Mouse (Mus musculus) CD4-positive helper T cell, adult 2 months (primary cell): Measurements from ENCODE around the gene Nt5c2.
A peak's percentile ranks its signal among the peaks of the same experiment; 100 is the strongest.

ENCODE experiments used
- DNase-seq: peaks from one replicate; pipeline ENCODE4 v3.0.0-alpha.2; 2012; ENCODE audit warnings: low read depth, missing footprints, low spot score

The Nt5c2 gene

GRCm38 (mm10) chr19:47014447-47015381, at the start of gene Nt5c2, which contains the start of gene Ina:
TSS of gene Nt5c2 (minus strand) at chr19:47015153.
TSS of gene Ina (plus strand) at chr19:47014698.
- DNase-seq, result peak; percentile 32

DNA sequence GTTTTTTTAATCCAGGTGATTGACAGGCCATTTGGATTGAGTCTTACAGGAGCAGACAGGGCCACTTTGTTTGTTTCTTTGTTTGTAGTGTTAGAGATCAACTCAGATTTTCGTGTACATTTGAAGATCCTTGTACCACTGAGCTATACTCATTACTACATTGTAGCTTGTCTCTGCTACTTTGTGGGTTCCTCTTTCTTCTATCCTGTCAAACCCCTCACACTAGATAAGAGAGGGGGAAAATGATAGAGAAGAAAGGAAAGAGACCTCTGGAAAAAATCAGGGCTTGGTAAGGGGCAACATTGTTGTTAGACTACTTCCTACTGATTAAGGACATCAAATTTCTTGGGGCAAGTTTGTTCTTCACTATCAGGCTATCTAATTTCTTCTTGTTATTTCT, 42.7 kb upstream of the Nt5c2 start:
- no peak for DNase-seq

DNA sequence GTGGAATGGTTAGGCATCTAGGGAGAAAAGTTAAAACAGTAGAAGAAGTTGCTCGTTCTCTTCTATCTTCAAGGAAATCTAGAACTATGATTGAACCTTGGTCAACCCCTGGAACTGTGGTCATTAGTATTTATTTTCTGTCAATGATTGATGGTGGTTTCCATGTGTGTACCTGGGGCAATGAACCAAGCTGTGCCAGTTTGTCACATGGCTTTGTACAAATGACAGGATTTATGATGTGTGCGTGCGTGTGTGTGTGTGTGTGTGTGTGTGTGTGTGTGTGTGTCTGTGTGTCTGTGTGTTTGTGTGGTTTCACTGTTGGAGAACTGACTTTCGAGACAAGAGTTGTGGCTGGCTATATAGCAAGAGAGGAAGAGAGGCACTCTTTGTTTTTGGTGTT, 38.5 kb upstream of the Nt5c2 start:
- DNase-seq, result no peak

GRCm38 (mm10) chr19:47052927-47053326, 38.0 kb upstream of the Nt5c2 start:
- no peak for DNase-seq

DNA sequence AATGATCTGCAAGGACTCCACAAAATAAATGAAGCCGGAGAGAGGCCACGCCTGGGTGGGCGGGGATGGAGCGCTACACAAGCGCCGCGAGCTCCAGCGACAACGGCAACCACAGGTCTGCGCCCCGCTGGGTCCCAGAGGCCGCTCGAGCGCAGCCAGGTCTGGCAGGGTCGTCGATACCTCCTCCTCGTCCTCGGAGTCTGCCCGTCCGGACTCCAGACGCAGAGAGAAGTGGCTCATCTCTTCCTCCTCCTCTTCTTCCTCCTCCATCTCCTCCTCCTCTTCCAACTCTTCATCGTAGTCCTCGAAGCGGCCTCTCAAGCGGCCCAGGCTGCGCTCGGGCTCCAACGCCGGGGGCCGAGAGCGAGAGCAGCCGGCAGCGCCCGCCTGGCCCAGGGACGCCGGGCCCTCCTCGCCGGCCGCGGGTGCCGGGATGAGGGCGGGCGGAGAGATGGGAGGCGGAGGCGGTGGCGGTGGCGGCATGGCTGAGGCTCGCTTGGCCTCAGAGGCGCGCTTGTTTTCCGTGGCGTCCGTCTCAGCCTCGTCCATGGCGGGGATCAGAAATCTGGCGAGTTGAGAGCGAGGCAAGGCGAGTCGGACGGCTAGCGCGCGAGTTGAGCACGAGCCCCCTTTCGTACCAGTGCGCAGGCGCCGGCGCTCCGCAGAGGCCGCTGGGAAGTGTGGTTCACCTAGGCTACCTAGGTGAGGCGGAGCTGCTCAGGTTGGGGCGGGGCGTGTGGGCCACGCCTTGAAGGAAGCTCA, 35.5 kb upstream of the Nt5c2 start, which contains the start of gene Pcgf6:
Gene Pcgf6, minus strand, starts transcription at position 636 of the 762 bp plus-strand sequence.
- DNase-seq, result peak; percentile 92

DNA sequence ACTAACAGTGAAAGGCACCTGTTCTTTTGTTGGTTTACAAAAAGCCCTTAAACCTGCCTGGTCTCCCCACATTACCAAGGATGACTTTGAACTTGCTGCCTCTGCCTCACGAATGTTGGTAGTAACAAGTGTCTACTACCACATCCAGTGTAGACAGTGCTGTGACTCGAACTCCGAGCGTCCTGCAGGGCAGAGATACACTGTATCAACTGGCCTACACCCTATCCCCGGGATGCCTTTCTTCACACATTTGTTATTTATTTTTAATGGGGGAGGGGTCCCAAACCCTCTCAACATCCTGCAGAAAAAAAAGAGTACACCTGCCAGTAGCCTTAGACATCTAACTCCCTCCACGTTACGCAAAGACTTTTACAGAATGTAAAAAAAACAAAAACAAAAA, 34.9 kb upstream of the Nt5c2 start:
- no peak for DNase-seq

- no peak for DNase-seq
Measured at GRCm38 (mm10) chr19:47049061-47049460, 34.1 kb upstream of the Nt5c2 start.

- DNase-seq, result no peak
Measured at GRCm38 (mm10) chr19:47047236-47047833, 32.4 kb upstream of the Nt5c2 start.

- DNase-seq, result no peak
Measured at GRCm38 (mm10) chr19:47046343-47046742, 31.4 kb upstream of the Nt5c2 start.

DNA sequence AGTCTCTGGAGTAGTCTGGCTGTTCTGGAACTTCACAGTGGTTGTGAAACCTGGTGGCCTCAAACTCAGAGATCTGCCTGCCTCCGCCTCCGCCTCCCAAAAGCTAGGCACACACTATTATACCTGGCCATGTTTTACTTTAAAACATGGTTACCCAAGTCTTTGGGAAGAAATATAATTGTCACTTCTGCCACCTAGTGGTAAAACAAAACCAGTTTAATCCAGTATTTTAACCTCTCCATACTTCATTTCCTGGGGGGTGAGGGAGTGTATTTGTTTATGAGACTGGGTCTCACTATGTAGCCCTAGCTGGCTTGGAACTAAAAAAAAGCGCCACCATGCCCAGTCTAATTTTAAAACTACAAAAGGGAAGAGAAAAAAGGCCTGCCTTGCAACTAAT, 28.7 kb upstream of the Nt5c2 start:
- DNase-seq, result peak; percentile 41

DNA sequence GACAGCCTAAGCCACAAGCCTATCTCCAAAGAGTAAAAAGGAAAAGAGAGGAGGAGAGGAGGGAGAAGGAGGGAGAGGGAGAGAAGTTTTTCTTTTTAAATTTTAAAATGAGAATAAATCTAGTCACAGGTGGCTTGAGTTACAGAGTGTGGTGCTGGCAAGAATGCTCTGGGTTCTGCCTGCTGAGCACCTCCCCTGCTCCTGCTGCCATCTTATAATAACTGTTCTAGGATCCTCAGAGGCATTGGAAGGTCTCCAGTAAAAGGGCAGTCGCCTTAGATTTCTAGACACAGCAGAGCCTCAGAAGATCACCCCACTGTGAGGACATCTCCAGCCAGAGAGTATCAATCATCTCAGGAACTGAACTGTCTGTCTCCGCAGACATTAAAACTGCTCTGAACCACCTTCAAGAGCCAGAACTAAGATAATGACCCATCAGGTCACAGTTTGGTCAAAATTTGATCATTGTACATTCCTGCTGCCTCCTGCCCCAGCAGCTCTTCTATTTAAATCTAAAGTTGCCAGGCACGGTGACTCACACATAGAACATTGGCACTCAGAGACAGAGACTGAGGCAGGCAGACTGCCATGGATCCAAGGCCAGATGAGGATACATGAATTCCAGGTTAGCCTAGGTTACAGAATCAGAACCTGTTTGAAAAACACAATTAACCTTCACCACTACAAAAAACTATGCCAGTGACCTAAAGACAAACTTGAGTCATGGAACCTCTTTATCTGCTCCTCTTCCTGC, 25.9 kb upstream of the Nt5c2 start:
- DNase-seq, result no peak

DNA sequence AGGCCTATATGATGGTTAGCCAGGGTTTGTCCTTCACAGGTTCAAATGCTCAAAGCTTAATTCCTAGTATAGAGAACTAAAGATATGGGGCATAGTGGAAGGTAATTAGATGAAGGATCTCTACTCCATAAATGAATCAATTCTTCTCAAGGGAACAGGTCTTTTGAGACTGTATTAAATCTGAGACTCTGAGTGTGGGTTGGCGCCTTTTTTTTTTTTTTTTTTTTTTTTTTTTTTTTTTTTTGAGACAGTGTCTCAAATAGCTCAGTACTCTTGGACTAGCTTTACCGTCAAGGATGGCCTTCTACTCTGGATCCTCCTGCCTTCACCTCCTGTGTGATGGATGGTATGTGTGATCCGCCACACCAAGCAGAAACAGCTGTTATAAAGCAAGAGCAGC, 21.6 kb upstream of the Nt5c2 start:
- DNase-seq, result no peak

- no peak for DNase-seq
Measured at GRCm38 (mm10) chr19:47034916-47035315, 20.0 kb upstream of the Nt5c2 start.

- DNase-seq, result no peak
Measured at GRCm38 (mm10) chr19:47031770-47032169, 16.8 kb upstream of the Nt5c2 start.

- no peak for DNase-seq
Measured at GRCm38 (mm10) chr19:47029796-47030195, 14.8 kb upstream of the Nt5c2 start.

DNA sequence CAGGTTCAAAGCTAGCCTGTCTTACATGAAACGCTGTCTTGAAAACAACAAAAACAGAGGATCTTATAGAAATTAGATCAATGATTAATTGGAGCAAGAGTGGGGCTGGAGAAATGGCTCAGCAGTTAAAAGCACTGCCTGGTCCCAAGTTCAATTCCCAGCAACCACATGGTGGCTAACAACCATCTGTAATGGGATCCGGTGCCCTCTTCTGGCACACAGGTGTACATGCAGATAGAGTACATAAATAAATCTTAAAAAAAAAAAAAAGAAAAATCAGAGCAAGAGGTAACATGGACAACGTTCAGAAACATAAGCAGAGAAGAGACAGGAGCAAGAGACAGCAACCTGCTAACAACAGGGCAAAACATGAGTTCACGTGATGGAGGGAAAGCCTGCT, 11.6 kb upstream of the Nt5c2 start:
- DNase-seq, result no peak

DNA sequence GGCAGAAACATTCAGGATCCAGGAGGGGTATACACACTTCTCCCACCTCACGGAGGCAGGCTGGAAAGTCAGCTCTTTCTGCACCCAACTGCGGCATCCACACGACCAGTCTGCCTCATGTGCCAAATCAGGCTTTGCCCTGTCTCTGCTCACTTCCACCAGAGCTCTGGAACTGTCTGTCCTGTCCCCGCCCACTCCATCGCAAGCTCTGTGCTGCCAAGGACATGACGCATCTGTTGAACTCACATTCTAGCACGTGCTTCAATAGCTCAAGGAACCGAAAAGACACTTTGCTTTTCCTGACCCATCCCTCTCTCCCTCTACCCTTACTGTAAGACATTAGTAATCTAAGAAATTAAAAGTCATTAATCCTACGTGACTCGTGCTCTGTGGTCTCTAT, 10.0 kb upstream of the Nt5c2 start:
- no peak for DNase-seq

- no peak for DNase-seq
Measured at GRCm38 (mm10) chr19:47023546-47023945, 8.6 kb upstream of the Nt5c2 start.

DNA sequence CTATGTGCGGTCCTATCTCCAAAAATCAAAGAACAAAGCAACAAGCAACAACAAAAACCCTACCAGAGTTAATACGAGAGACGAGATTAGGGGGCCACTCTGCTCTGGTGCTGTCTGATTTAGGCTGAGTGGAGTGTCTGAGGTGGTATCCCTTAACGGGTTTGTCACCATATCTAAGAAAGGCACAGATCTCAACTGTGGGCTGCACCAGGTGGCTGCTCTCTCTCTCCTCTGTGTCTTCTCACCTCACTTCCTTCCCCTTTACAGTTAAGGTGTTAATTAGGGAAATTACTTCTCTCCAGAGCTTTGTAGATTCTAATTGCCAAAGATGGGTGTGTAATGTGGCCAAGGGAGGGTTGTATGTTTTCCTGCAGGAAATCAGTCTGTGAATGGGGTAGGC, 7.8 kb upstream of the Nt5c2 start:
- no peak for DNase-seq

DNA sequence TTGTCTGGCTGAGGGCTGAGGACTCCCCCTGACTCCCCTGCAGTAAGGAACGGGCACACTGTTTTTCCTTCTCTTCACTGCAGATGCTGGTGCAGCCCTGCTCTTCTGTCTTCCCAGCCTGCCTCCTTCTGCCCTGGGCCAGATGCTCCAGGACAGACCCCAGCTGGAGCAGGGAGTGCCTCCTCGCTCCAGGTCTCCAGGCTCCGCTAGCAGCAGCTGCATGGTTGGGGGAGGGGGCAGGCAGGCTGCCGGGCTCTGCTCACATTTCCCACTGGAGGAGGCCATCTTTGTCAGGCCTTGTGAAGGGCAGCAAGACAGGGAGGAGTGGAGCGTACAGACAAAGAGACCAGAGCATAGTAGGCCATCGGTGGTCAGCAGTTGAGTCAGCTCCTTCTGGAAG, 4.4 kb upstream of the Nt5c2 start:
- DNase-seq, result no peak

DNA sequence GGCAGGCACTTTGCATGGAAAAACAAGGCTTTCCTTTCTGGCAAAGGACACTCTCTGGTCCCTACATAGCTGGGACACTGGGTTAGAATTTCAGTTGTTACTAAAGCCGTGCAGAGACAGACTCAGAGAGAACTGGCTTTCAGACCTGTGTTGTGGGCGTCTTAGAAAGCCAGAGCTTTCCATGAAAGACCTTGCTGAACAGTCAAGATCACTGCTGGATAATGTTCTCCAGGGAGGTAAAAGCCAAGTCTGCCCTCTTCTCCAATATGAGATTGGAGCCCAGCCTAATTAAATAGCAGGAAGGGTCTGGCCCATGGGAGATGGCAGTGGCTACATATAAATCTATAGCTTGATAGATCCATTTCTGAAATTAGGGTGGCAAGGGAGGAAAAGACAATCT, 3.4 kb upstream of the Nt5c2 start:
- DNase-seq, result no peak
